Mouse (Mus musculus): ENCODE results near the gene Bpi. TPM values are rescaled to one million over a fixed set of nuclear protein-coding genes. Genes with fewer than 3 reads are reported as not detected.

Bpi gene
- polyA plus RNA-seq (2015; fragmentation: Nextera tagmentation; extraction: Ambion mirVana), result not detected in 2 replicates

DNA sequence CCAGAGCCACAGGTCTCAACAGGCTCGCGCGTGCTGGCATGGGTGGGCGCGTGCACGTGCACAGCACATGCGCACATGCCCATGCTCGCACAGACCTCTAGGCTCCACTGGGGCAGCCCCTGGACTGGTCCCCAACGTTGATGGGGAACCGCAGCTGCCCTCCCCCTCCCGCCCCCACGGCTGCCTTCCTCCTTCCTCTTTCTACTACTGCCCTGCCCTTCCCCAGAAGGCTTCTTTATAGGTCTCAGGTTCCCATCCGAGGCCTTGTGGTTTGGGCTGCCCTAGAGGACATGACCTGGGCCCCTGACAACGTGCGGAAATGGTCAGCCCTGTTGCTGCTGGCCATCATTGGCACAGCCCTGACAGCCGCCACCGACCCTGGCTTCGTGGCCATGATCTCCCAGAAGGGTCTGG is at the start of gene Bpi:
Bpi (plus strand) TSS at position 90 of the 414 bp plus-strand sequence.
- Histone ChIP-seq H3K27ac (replicated peaks) (no peak within 1 kb of the TSS), H3K4me3 (no peak within 1 kb of the TSS), H3K36me3 (no peaks in the 10 kb centered on the region), H3K4me2 (replicated peaks) (no peak within 1 kb of the TSS), H3K4me1 (peaks cover 6% of the 10 kb centered on the region), H3K27me3 (no peaks in the 10 kb centered on the region), H3K9ac (replicated peaks) (no peak within 1 kb of the TSS), H3K9me3 (no peaks in the 10 kb centered on the region)
- 72% methylated on average over 18 of the region's 18 CpGs for WGBS
- no peak for ATAC-seq (replicated peaks)

GRCm38 (mm10) chr2:158209776-158210175 is 48.1 kb upstream of the Bpi start:
- WGBS, result 66% methylated on average over 9 of the region's 9 CpGs
- Histone ChIP-seq H3K27me3 (no peaks in the 10 kb centered on the region), H3K4me2 (replicated peaks) (no peak overlapping the region), H3K9ac (replicated peaks) (no peak overlapping the region), H3K36me3 (no peaks in the 10 kb centered on the region), H3K4me3 (no peak overlapping the region), H3K4me1 (peaks cover 10% of the 10 kb centered on the region; the same call in 1 of the 2 replicates), H3K9me3 (no peaks in the 10 kb centered on the region), H3K27ac (replicated peaks) (no peak overlapping the region)
- ATAC-seq (replicated peaks), result no peak

DNA sequence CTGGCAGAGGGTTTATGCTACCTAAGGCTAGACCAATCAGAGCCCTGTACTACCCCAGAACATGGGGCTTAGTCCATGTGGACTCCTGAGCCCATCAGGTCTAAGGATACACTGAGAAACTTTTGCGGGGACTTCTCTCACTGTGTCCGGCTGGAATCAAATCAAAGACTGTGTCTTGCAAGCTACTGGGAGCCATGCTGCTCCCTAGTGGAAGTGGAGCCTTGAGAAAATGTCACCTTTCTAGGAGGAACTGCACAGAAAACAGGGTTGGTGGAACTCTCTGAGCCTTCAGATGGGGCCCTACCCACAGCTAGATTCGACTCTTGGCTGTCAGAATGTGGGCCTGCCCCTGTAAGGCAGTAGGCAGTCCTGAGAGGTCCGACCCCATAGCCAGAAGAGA is 47.4 kb upstream of the Bpi start:
- 45% methylated on average over 4 of the region's 4 CpGs for WGBS
- no peak overlapping the region for H3K9ac ChIP-seq (replicated peaks)
- no peaks in the 10 kb centered on the region for H3K9me3 ChIP-seq
- no peak for ATAC-seq (replicated peaks)
- H3K4me3 ChIP-seq, result no peak overlapping the region
- H3K27me3 ChIP-seq, result no peaks in the 10 kb centered on the region
- H3K36me3 ChIP-seq, result no peaks in the 10 kb centered on the region
- H3K4me1 ChIP-seq, result peaks cover 14% of the 10 kb centered on the region; the same call in 1 of the 2 replicates
- H3K27ac ChIP-seq (replicated peaks), result no peak overlapping the region
- H3K4me2 ChIP-seq (replicated peaks), result no peak overlapping the region

DNA sequence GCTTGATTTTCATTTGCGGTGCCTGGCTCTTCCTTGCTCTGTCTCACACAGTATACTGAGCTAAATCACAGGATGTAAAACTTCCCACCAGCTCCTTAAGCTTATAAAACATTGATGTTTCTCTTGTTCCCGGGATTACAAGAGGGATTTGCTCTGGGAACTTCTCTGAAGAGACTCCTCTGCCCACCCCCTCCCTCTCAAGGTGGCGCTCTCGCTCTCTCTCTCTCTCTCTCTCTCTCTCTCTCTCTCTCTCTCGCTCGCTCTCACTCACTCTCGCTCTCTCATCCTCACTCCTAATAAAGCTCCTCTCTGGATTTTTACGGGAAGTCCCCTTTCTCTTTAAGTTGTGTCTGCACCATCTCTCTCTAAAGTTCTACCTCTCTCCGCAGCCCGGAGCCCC is 46.9 kb upstream of the Bpi start:
- Histone ChIP-seq H3K4me1 (peaks cover 18% of the 10 kb centered on the region; the same call in 1 of the 2 replicates), H3K27me3 (no peaks in the 10 kb centered on the region), H3K36me3 (no peaks in the 10 kb centered on the region), H3K9me3 (no peaks in the 10 kb centered on the region), H3K4me3 (no peak overlapping the region), H3K27ac (replicated peaks) (no peak overlapping the region), H3K4me2 (replicated peaks) (no peak overlapping the region), H3K9ac (replicated peaks) (no peak overlapping the region)
- ATAC-seq (replicated peaks), result no peak
- 24% methylated on average over 10 of the region's 10 CpGs for WGBS

DNA sequence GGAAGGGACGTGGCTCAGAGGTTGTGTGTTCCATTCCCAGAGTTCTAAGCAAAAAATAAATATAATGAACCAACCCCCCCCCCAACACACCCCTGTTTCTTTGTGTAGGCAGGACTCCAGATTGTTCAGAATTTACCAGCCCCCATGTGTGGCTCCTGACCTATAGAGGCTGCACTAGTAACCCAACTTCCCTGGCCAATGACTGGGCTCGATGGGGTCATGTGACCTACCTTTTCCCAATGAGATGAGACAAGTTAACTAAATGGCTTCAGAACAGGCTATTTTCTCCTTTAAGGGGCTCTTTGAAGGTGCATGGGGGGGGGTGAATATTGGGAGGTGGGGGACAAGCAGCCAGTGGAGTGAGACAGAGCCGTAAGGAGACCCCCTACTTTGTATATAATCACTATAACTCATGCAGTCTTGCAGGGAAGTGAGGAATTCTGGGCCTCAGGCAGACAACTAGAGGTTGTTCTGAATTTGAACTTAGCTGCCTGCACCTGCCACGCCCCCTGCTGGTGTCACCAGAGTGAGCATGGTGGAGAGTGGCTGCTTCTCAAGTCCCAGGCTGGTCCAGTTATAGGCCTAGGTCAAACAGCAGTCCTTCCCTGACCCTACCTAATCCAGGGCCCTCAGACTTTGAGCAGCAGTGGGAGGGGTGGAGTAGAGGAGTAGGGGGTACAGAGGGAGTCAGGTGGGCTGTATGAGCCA is 46.0 kb upstream of the Bpi start:
- Histone ChIP-seq H3K27ac (replicated peaks) (no peak overlapping the region), H3K9me3 (no peaks in the 10 kb centered on the region), H3K4me3 (no peak overlapping the region), H3K4me1 (peaks cover 18% of the 10 kb centered on the region; the same call in 1 of the 2 replicates), H3K27me3 (no peaks in the 10 kb centered on the region), H3K4me2 (replicated peaks) (no peak overlapping the region), H3K9ac (replicated peaks) (no peak overlapping the region), H3K36me3 (no peaks in the 10 kb centered on the region)
- 61% methylated on average over 4 of the region's 4 CpGs for WGBS
- ATAC-seq (replicated peaks), result no peak

GRCm38 (mm10) chr2:158215283-158216117 is 42.4 kb upstream of the Bpi start:
- H3K27ac ChIP-seq (replicated peaks), result peak overlapping the region; percentile 64
- WGBS, result 59% methylated on average over 9 of the region's 9 CpGs
- peaks cover 12% of the 10 kb centered on the region; the same call in 1 of the 2 replicates for H3K4me1 ChIP-seq
- H3K9me3 ChIP-seq, result no peaks in the 10 kb centered on the region
- no peaks in the 10 kb centered on the region for H3K36me3 ChIP-seq
- ATAC-seq (replicated peaks), result peak; percentile 58; the same call in 1 of the 2 replicates
- no peaks in the 10 kb centered on the region for H3K27me3 ChIP-seq
- no peak overlapping the region for H3K9ac ChIP-seq (replicated peaks)
- H3K4me2 ChIP-seq (replicated peaks), result no peak overlapping the region
- no peak overlapping the region for H3K4me3 ChIP-seq

- H3K27ac ChIP-seq (replicated peaks), result no peak overlapping the region
- H3K9ac ChIP-seq (replicated peaks), result no peak overlapping the region
- 88% methylated on average over 8 of the region's 8 CpGs for WGBS
- H3K4me1 ChIP-seq, result peaks cover 8% of the 10 kb centered on the region; the same call in 1 of the 2 replicates
- H3K9me3 ChIP-seq, result no peaks in the 10 kb centered on the region
- no peak for ATAC-seq (replicated peaks)
- no peak overlapping the region for H3K4me2 ChIP-seq (replicated peaks)
- H3K4me3 ChIP-seq, result no peak overlapping the region
- H3K36me3 ChIP-seq, result no peaks in the 10 kb centered on the region
- no peaks in the 10 kb centered on the region for H3K27me3 ChIP-seq
Measured at GRCm38 (mm10) chr2:158216510-158216909, 41.4 kb upstream of the Bpi start.

DNA sequence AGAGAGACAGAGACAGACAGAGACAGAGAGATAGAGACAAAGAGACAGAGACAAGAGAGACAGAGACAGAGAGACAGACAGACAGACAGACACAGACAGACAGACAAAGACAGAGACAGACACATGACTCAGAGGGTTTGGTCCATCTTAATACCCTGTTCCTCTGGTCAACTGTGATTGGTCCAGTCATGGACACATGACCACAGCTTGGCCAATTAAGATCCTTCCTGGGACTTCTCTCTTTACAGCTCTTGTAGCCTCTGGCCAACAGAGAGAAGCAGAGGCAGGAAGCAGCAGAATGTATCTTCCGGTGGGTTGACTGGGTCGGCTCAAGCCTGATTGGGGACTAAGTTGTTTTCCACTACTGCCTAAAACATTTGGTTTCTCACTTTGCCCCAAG is 38.3 kb upstream of the Bpi start:
- no peaks in the 10 kb centered on the region for H3K9me3 ChIP-seq
- H3K27me3 ChIP-seq, result no peaks in the 10 kb centered on the region
- no peak overlapping the region for H3K4me3 ChIP-seq
- H3K27ac ChIP-seq (replicated peaks), result no peak overlapping the region
- ATAC-seq (replicated peaks), result no peak
- WGBS, result 100% methylated on average over 2 of the region's 2 CpGs
- H3K4me2 ChIP-seq (replicated peaks), result no peak overlapping the region
- H3K36me3 ChIP-seq, result no peaks in the 10 kb centered on the region
- H3K9ac ChIP-seq (replicated peaks), result no peak overlapping the region
- peaks cover 7% of the 10 kb centered on the region; the same call in 1 of the 2 replicates for H3K4me1 ChIP-seq

- WGBS, result 94% methylated on average over 9 of the region's 9 CpGs
- H3K9ac ChIP-seq (replicated peaks), result no peak overlapping the region
- H3K27me3 ChIP-seq, result no peaks in the 10 kb centered on the region
- H3K36me3 ChIP-seq, result no peaks in the 10 kb centered on the region
- no peaks in the 10 kb centered on the region for H3K4me1 ChIP-seq
- no peak overlapping the region for H3K27ac ChIP-seq (replicated peaks)
- H3K4me2 ChIP-seq (replicated peaks), result no peak overlapping the region
- H3K4me3 ChIP-seq, result no peak overlapping the region
- ATAC-seq (replicated peaks), result no peak
- no peaks in the 10 kb centered on the region for H3K9me3 ChIP-seq
Measured at GRCm38 (mm10) chr2:158221446-158222084, 36.3 kb upstream of the Bpi start.

GRCm38 (mm10) chr2:158222664-158223063 is 35.2 kb upstream of the Bpi start:
- H3K36me3 ChIP-seq, result no peaks in the 10 kb centered on the region
- no peak overlapping the region for H3K4me3 ChIP-seq
- H3K4me1 ChIP-seq, result no peaks in the 10 kb centered on the region
- 64% methylated on average over 4 of the region's 4 CpGs for WGBS
- H3K9me3 ChIP-seq, result no peaks in the 10 kb centered on the region
- no peak overlapping the region for H3K9ac ChIP-seq (replicated peaks)
- no peaks in the 10 kb centered on the region for H3K27me3 ChIP-seq
- no peak overlapping the region for H3K27ac ChIP-seq (replicated peaks)
- no peak for ATAC-seq (replicated peaks)
- H3K4me2 ChIP-seq (replicated peaks), result no peak overlapping the region

GRCm38 (mm10) chr2:158223497-158223896 is 34.4 kb upstream of the Bpi start:
- no peak overlapping the region for H3K4me3 ChIP-seq
- H3K9me3 ChIP-seq, result no peaks in the 10 kb centered on the region
- 81% methylated on average over 3 of the region's 3 CpGs for WGBS
- no peak overlapping the region for H3K27ac ChIP-seq (replicated peaks)
- H3K4me2 ChIP-seq (replicated peaks), result no peak overlapping the region
- H3K36me3 ChIP-seq, result no peaks in the 10 kb centered on the region
- 0 out of 2 replicates have a peak, but pooled peaks cover 3% of the 10 kb centered on the region for H3K4me1 ChIP-seq
- no peak for ATAC-seq (replicated peaks)
- H3K27me3 ChIP-seq, result no peaks in the 10 kb centered on the region
- H3K9ac ChIP-seq (replicated peaks), result no peak overlapping the region

- H3K27ac ChIP-seq (replicated peaks), result no peak overlapping the region
- no peaks in the 10 kb centered on the region for H3K36me3 ChIP-seq
- H3K9ac ChIP-seq (replicated peaks), result no peak overlapping the region
- no peak overlapping the region for H3K4me3 ChIP-seq
- H3K4me2 ChIP-seq (replicated peaks), result no peak overlapping the region
- 74% methylated on average over 5 of the region's 5 CpGs for WGBS
- H3K9me3 ChIP-seq, result no peaks in the 10 kb centered on the region
- peaks cover 17% of the 10 kb centered on the region for H3K4me1 ChIP-seq
- no peak for ATAC-seq (replicated peaks)
- H3K27me3 ChIP-seq, result no peaks in the 10 kb centered on the region
Measured at GRCm38 (mm10) chr2:158225301-158225700, 32.6 kb upstream of the Bpi start.

All from forebrain, embryonic 15.5 days (tissue).